Mouse (Mus musculus) megakaryocyte-erythroid progenitor cell, adult 5-6 weeks (primary cell): Measurements from ENCODE around the gene Nf2. TPM values are rescaled to one million over a fixed set of nuclear protein-coding genes. Genes with fewer than 3 reads are reported as not detected.

Experiments used
- ATAC-seq: replicated peaks from 2 replicates; pipeline ENCODE4 v1.8.0; 2016; ENCODE audit warnings: mild to moderate bottlenecking, inconsistent platforms; ENCODE audit not compliant: severe bottlenecking, poor library complexity, low FRiP score, low TSS enrichment
- total RNA-seq, 2 experiments: library from RNA; stranded (forward) in 1 of 2; stranded (reverse) in 1 of 2; fragments of 200-1000, 215-1000 nt in 1 of 2; fragments of >200 nt in 1 of 2; fragmentation: Nextera tagmentation in 1 of 2; gene quantifications; 2 replicates each; pipeline ENCODE4 v1.2.3; 2014 to 2017

The Nf2 gene
- total RNA-seq, 2 experiments from 2014 or later = 39.0 to 86.7 TPM

GRCm38 (mm10) chr11:4756984-4757788, 92.2 kb downstream of the Nf2 start:
- ATAC-seq = no peak

- no peak for ATAC-seq
These were observed 92.9 kb downstream of the Nf2 start for GRCm38 (mm10) chr11:4756460-4756859.

- no peak for ATAC-seq
These were observed 94.5 kb downstream of the Nf2 start for GRCm38 (mm10) chr11:4754867-4755266.

- ATAC-seq = no peak
These were observed 95.3 kb downstream of the Nf2 start for GRCm38 (mm10) chr11:4754036-4754435.

GRCm38 (mm10) chr11:4752836-4753235, 96.5 kb downstream of the Nf2 start:
- ATAC-seq = no peak

- peak; percentile 76 for ATAC-seq
These were observed 99.1 kb downstream of the Nf2 start for GRCm38 (mm10) chr11:4750263-4750662.

GRCm38 (mm10) chr11:4747285-4747684, 102.1 kb downstream of the Nf2 start:
- ATAC-seq = no peak

- no peak for ATAC-seq
These were observed 102.6 kb downstream of the Nf2 start, which contains the start of gene Cabp7 for GRCm38 (mm10) chr11:4746733-4747132. Gene Cabp7 (minus strand): TSS chr11:4746778.

GRCm38 (mm10) chr11:4745969-4746368, 103.4 kb downstream of the Nf2 start:
- ATAC-seq = no peak

- ATAC-seq = no peak
These were observed 104.6 kb downstream of the Nf2 start for GRCm38 (mm10) chr11:4744691-4745090.

- no peak for ATAC-seq
These were observed 108.6 kb downstream of the Nf2 start for GRCm38 (mm10) chr11:4740785-4741184.

- no peak for ATAC-seq
These were observed 110.6 kb downstream of the Nf2 start for GRCm38 (mm10) chr11:4738719-4739118.

- no peak for ATAC-seq
These were observed 111.7 kb downstream of the Nf2 start for GRCm38 (mm10) chr11:4737682-4738081.

GRCm38 (mm10) chr11:4736355-4736754, 113.0 kb downstream of the Nf2 start:
- no peak for ATAC-seq

GRCm38 (mm10) chr11:4734179-4734578, 115.2 kb downstream of the Nf2 start:
- no peak for ATAC-seq

GRCm38 (mm10) chr11:4731781-4732180, 117.6 kb downstream of the Nf2 start:
- ATAC-seq = no peak

GRCm38 (mm10) chr11:4730913-4731312, 118.4 kb downstream of the Nf2 start:
- ATAC-seq = no peak

- ATAC-seq = no peak
These were observed 119.2 kb downstream of the Nf2 start for GRCm38 (mm10) chr11:4730096-4730495.

- ATAC-seq = peak; percentile 75
These were observed 119.7 kb downstream of the Nf2 start for GRCm38 (mm10) chr11:4729603-4730002.

- no peak for ATAC-seq
These were observed 127.6 kb downstream of the Nf2 start for GRCm38 (mm10) chr11:4721728-4722127.

GRCm38 (mm10) chr11:4720900-4721580, 128.3 kb downstream of the Nf2 start:
- no peak for ATAC-seq
